Mouse (Mus musculus) heart, embryonic 14.5 days (tissue): Measurements from ENCODE around the gene Fam222a. TPM values are rescaled to one million over a fixed set of nuclear protein-coding genes. Genes with fewer than 3 reads are reported as not detected.

ENCODE experiments used
- ATAC-seq: fragments of 200-750 bp; cut with Nextera tagmentation; 2 replicates; pipeline ENCODE4 v1.8.0; 2017; ENCODE audit warnings: low read depth, moderate TSS enrichment; ENCODE audit not compliant: insufficient number of reproducible peaks, insufficient read depth, low FRiP score
- H3K27ac ChIP-seq, 2 experiments: fragments of 200-500 bp in 1 of 2; fragments of 300-500 bp in 1 of 2; sonication (generic) in 1 of 2; replicated peaks in 1 of 2; 2 replicates each; pipeline ENCODE4 v1.5.1; 2012 to 2014; ENCODE audit warnings: low read depth in 2 of 2, low read length in 2 of 2, control low read depth in 1 of 2, mild to moderate bottlenecking in 1 of 2, mixed read lengths in 1 of 2; ENCODE audit not compliant: control insufficient read depth in 1 of 2, insufficient read depth in 1 of 2
- H3K27me3 ChIP-seq: fragments of 300-500 bp; sonication (generic); 2 replicates; pipeline ENCODE4 v1.6.1; 2014; ENCODE audit warnings: mild to moderate bottlenecking, low read length, control low read depth; ENCODE audit not compliant: control insufficient read depth, insufficient read depth
- H3K36me3 ChIP-seq: fragments of 300-500 bp; sonication (generic); 2 replicates; pipeline ENCODE4 v1.6.1; 2014; ENCODE audit warnings: mild to moderate bottlenecking, control low read depth, low read length, mixed read lengths; ENCODE audit not compliant: control insufficient read depth, insufficient read depth
- H3K4me1 ChIP-seq, 2 experiments: fragments of 200-500 bp in 1 of 2; fragments of 300-500 bp in 1 of 2; sonication (generic) in 1 of 2; 2 replicates each; pipeline ENCODE4 v1.6.1; 2012 to 2014; ENCODE audit warnings: low read length in 2 of 2, control low read depth in 1 of 2, mixed read lengths in 1 of 2; ENCODE audit not compliant: control insufficient read depth in 2 of 2, insufficient read depth in 2 of 2
- H3K4me2 ChIP-seq: fragments of 300-500 bp; sonication (generic); 2 replicates; pipeline ENCODE4 v1.6.1; 2014; ENCODE audit warnings: mild to moderate bottlenecking, low read length
- H3K4me3 ChIP-seq, 2 experiments: fragments of 200-500 bp in 1 of 2; fragments of 300-500 bp in 1 of 2; sonication (generic) in 1 of 2; 2 replicates each; pipeline ENCODE4 v1.5.1; 2012 to 2014; ENCODE audit warnings: low read length in 2 of 2, mild to moderate bottlenecking in 2 of 2, control low read depth in 1 of 2, low read depth in 1 of 2, moderate library complexity in 1 of 2; ENCODE audit not compliant: control insufficient read depth in 1 of 2, insufficient read depth in 1 of 2
- H3K9ac ChIP-seq: fragments of 300-500 bp; sonication (generic); 2 replicates; pipeline ENCODE4 v1.6.1; 2014; ENCODE audit warnings: mild to moderate bottlenecking, low read length
- H3K9me3 ChIP-seq: fragments of 300-500 bp; sonication (generic); 2 replicates; pipeline ENCODE4 v1.6.1; 2016; ENCODE audit warnings: low read length, control low read depth; ENCODE audit not compliant: control insufficient read depth
- WGBS: fragments of 180-500 bp; shearing (Covaris S2); extraction: QIAGEN DNeasy Blood & Tissue Kit; methylation state at CpG from one replicate; pipeline ENCODE4 v1.1.7; 2014; 5-methylcytosine and 5-hydroxymethylcytosine counted together
- polyA plus RNA-seq: library from polyadenylated mRNA; unstranded; fragments of >200 nt; fragmentation: Nextera tagmentation; extraction: Ambion mirVana; gene quantifications from 2 replicates; pipeline ENCODE4 v1.2.1, GENCODE M21; 2014

The Fam222a gene
- polyA plus RNA-seq: 0.65 and 0.96 TPM in 2 replicates

- peak within 1 kb of the TSS; percentile 73 for H3K9ac ChIP-seq
- H3K27ac ChIP-seq: peak within 1 kb of the TSS in 1 of 2 experiments; percentile 57; a peak in 2 of 4 replicates
- H3K36me3 ChIP-seq: no peaks in the 10 kb centered on the region
- H3K27me3 ChIP-seq: peaks cover 43% of the 10 kb centered on the region
- H3K4me2 ChIP-seq: peak within 1 kb of the TSS; percentile 99
- under 1% methylated on average over 42 of the region's 72 CpGs for WGBS
- peaks cover 18 to 46% of the 10 kb centered on the region in 2 experiments for H3K4me1 ChIP-seq
- ATAC-seq: peak; percentile 52
- peak within 1 kb of the TSS; percentile 66 to 72 for H3K4me3 ChIP-seq
- H3K9me3 ChIP-seq: peaks cover 9% of the 10 kb centered on the region
Measured at GRCm38 (mm10) chr5:114567565-114568197, at the start of gene Fam222a. Gene Fam222a (plus strand): TSS chr5:114568016.

- H3K27me3 ChIP-seq: no peaks in the 10 kb centered on the region
- H3K9me3 ChIP-seq: no peaks in the 10 kb centered on the region
- H3K4me3 ChIP-seq: no peak overlapping the region
- no peak overlapping the region for H3K4me2 ChIP-seq
- no peaks in the 10 kb centered on the region for H3K36me3 ChIP-seq
- no peaks in the 10 kb centered on the region for H3K4me1 ChIP-seq
- ATAC-seq: no peak
- H3K9ac ChIP-seq: no peak overlapping the region
- 85% methylated on average over 6 of the region's 6 CpGs for WGBS
- no peak overlapping the region for H3K27ac ChIP-seq
Measured at GRCm38 (mm10) chr5:114528355-114528754, 39.5 kb upstream of the Fam222a start.

DNA sequence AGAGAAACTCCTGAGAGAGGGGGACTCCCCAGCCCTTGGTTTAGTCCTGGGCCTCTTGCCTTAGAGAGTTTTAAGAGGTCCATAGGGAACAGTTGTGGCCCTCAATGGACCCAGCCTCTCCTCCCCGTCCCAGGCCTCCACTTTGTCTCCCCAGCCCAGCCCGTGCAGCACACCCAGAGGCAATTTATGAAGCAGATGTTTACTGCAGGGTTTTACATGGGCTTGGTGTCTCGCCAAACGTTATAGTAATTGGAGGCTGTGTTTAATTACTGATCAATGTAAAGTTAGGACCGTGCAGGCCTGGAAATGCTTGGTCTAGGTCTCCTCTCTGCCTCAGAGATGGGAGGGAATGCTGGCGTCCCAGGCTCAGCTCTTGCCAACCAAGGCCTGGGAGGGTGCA is 37.5 kb upstream of the Fam222a start:
- Histone ChIP-seq H3K27ac (no peak overlapping the region), H3K4me2 (no peak overlapping the region), H3K4me1 (no peaks in the 10 kb centered on the region), H3K4me3 (no peak overlapping the region), H3K9ac (no peak overlapping the region), H3K36me3 (no peaks in the 10 kb centered on the region), H3K9me3 (no peaks in the 10 kb centered on the region), H3K27me3 (no peaks in the 10 kb centered on the region; the same call in 1 of the 2 replicates)
- 82% methylated on average over 6 of the region's 6 CpGs for WGBS
- ATAC-seq: no peak

- no peak for ATAC-seq
- Histone ChIP-seq H3K36me3 (no peaks in the 10 kb centered on the region), H3K4me2 (no peak overlapping the region), H3K4me3 (no peak overlapping the region), H3K9me3 (no peaks in the 10 kb centered on the region), H3K4me1 (no peaks in the 10 kb centered on the region), H3K27me3 (peaks cover 3% of the 10 kb centered on the region), H3K27ac (no peak overlapping the region), H3K9ac (no peak overlapping the region)
- WGBS: 70% methylated on average over 6 of the region's 6 CpGs
Measured at GRCm38 (mm10) chr5:114532055-114532454, 35.8 kb upstream of the Fam222a start.

DNA sequence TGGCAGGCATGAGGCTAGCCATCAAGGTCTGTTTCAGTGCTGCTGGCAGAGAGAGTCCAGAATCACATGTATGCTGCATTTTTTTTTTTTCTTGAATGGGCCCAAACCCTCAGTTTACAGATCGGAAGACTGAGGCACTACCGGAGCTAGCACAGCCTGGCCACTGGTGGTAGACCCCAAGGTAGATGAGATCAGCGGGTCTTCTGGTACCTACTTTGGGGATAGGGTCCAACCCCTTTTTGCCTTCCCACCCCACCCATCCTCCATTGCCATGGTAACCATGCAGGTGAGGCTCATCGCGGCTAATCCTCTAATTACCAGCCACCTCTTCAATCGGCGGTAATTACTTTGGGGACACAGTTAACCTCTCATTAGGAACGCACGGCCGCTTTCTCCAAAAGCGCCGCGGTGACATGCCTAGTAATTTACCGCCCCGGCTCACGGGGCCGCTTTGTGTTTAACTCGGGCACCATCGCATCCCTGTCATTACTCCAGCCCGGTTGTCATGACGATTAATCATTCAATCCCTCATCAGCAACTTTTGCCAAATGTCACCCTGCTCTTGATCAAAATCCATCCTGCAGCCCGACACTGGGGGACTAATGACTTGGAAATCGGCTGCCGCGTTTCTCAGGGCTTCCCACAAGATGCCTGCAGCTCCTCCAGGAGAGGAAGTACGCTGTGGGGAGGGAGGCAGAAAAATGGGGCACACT is 30.4 kb upstream of the Fam222a start:
- H3K4me1 ChIP-seq: peaks cover 12 to 22% of the 10 kb centered on the region in 2 experiments; a peak in 3 of 4 replicates
- peaks cover 20% of the 10 kb centered on the region for H3K27me3 ChIP-seq
- no peak for ATAC-seq
- no peak overlapping the region; a peak in 1 of 4 replicates for H3K4me3 ChIP-seq
- no peak overlapping the region for H3K27ac ChIP-seq
- H3K9me3 ChIP-seq: peaks cover 1% of the 10 kb centered on the region; the same call in 1 of the 2 replicates
- H3K9ac ChIP-seq: no peak overlapping the region
- H3K36me3 ChIP-seq: no peaks in the 10 kb centered on the region
- WGBS: 9% methylated on average over 26 of the region's 26 CpGs
- H3K4me2 ChIP-seq: peak overlapping the region; percentile 43

DNA sequence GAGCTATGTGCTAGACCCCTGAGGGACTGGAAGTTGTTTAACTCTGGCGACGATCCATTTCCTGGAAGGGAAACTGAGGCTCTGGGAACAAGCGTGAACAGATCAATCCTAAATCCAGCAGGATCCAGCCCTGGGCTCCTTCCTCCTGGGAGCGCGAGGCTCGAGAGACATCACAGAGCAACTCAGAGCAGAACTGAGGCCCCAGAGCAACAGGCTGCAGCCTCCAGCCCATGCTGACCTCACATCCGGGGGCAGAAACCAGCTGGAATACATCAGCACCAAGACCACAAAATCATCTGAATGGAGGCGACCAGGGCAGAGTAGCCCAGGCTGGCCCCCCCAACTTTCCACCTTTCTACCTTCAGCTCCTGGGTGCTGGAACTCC is 29.8 kb upstream of the Fam222a start:
- ATAC-seq: no peak
- Histone ChIP-seq H3K4me1 (peaks cover 12 to 22% of the 10 kb centered on the region in 2 experiments; a peak in 3 of 4 replicates), H3K27me3 (peaks cover 20% of the 10 kb centered on the region), H3K4me3 (no peak overlapping the region), H3K36me3 (no peaks in the 10 kb centered on the region), H3K9me3 (peaks cover 4% of the 10 kb centered on the region; the same call in 1 of the 2 replicates), H3K9ac (no peak overlapping the region), H3K27ac (no peak overlapping the region), H3K4me2 (peak overlapping the region; percentile 43)
- 20% methylated on average over 8 of the region's 8 CpGs for WGBS

DNA sequence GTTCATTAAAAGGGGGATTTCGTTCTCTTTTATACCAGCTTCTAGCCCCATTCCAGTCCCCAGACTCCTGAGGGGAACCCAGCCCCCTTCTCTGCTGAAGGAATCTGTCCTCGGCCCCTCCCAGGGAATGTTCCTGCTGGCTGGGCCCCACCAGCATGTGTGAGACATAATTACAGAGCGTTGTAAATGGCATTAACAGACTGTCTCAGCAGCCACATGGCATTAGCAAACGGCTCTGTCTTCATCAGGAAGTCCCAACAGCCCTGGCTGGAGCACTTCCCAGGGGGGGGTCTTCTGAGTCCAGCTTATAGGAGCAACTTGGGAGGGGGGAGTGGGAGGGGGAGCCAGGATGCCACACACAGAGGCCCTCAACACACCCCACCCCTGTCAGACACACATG is 29.1 kb upstream of the Fam222a start:
- Histone ChIP-seq H3K36me3 (no peaks in the 10 kb centered on the region), H3K9me3 (peaks cover 4% of the 10 kb centered on the region; the same call in 1 of the 2 replicates), H3K9ac (no peak overlapping the region), H3K4me3 (no peak overlapping the region), H3K27ac (no peak overlapping the region), H3K27me3 (peaks cover 20% of the 10 kb centered on the region), H3K4me1 (peaks cover 12 to 22% of the 10 kb centered on the region in 2 experiments; a peak in 3 of 4 replicates), H3K4me2 (no peak overlapping the region)
- WGBS: 34% methylated on average over 4 of the region's 4 CpGs
- ATAC-seq: no peak
